Mouse (Mus musculus) liver, postnatal 0 days (tissue): ENCODE results near the gene E130114P18Rik.

ENCODE experiments used
- CTCF ChIP-seq: sonication (generic); IDR thresholded peaks from 2 replicates; pipeline ENCODE4 v1.5.1; 2016; ENCODE audit warnings: antibody characterized with exemption, low read depth
- EP300 ChIP-seq: IDR thresholded peaks from 2 replicates; pipeline ENCODE4 v1.6.1; 2016; ENCODE audit warnings: antibody characterized with exemption, low read depth, mild to moderate bottlenecking

DNA sequence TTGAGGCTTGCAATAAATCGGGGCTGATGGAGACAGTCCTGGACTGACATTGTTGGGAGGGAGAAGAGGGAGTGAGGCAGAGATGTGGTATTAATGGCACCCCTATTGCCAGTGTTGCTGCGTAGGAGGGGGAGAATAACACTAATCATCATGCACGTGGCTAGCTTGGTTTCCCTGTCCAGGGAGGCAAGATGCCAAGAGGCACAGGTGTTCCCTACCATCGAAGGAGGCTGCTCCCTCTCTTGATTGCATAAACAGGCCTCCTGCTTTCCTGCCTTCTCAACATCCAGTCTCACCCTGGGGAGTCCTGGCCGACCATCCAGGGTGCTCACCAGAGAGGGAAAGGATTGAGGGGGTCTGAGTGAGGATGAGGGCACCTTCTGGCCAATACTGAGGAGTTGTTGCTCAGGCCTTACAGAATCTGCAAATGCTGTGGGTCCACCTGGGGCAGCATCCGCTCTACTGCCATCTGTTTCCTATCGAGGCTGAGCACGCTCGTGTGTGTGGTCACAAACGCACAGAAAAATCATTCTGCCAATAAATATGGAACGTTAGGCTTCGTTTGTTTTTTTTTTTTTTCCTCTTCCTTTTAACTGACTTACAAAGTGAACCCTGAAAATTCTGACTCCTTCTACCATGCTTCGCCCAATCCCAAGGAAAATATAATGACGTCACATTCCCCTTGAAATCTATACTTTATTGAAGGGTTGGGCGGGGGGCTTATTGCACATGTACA is 130.0 kb downstream of the E130114P18Rik start:
- no peak for TF ChIP-seq CTCF
- no peak for TF ChIP-seq EP300
